Mouse (Mus musculus): Measurements from ENCODE around the gene Unc13b. TPM values are rescaled to one million over a fixed set of nuclear protein-coding genes. Genes with fewer than 3 reads are reported as not detected.

Unc13b gene
- total RNA-seq, 2 experiments from 2014 or later, result 39.9 to 42.1 TPM

GRCm38 (mm10) chr4:43038567-43039495 is 19.9 kb upstream of the Unc13b start:
- DNase-seq, result peak; percentile 61

DNA sequence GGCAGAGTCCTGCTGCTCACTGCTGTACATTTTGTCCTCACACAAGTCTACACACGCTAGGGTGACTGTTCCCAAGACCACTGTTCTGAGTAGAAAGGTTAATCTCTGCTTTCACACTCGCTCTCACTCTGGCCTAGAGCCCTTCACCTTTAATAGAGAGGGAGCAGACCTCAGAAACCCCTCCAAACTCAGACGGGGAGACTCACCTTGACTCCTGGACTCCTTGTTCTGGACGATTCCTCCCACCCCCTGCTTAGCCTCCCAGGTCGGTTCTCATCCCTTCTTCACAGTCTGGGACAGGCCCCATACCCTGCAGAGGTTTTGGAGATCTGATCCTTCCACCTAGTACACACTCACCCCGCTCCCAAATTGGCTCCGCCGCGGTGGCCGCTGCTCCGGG is 19.1 kb upstream of the Unc13b start:
- DNase-seq, result no peak

- peak; percentile 97 for DNase-seq
Measured at GRCm38 (mm10) chr4:43040114-43040572, 18.6 kb upstream of the Unc13b start.

DNA sequence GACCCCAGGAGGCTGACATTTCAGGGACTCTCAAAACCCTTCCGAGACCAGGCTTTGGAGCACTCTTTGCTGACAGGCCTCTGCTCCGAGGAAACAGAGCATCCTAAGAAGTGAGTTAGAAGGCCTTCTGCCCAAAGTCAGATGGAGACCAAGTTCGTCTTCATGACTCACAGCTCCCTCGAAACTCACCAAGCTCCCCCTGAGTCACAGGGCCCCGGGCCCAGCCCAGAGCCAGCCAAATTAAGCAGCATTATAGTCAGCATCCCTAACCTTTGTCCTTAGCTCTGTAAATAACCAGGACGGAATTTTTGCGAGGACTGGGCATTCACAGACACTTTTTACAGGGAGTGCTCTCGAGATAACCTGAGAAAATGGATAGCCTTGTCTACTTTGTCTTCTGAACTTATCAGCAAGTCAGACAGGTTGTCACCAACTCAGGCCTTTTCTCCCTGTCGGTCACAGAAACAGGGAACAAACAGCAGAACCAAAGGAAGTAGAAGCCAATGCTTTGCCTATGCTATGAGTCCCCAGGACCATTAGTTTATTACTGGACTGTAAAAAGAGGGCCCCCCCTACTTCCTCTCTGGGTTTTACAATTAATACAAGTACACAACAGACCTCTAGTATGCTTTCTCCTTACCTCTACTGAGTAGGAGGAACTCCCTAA is 17.7 kb upstream of the Unc13b start:
- no peak for DNase-seq

DNA sequence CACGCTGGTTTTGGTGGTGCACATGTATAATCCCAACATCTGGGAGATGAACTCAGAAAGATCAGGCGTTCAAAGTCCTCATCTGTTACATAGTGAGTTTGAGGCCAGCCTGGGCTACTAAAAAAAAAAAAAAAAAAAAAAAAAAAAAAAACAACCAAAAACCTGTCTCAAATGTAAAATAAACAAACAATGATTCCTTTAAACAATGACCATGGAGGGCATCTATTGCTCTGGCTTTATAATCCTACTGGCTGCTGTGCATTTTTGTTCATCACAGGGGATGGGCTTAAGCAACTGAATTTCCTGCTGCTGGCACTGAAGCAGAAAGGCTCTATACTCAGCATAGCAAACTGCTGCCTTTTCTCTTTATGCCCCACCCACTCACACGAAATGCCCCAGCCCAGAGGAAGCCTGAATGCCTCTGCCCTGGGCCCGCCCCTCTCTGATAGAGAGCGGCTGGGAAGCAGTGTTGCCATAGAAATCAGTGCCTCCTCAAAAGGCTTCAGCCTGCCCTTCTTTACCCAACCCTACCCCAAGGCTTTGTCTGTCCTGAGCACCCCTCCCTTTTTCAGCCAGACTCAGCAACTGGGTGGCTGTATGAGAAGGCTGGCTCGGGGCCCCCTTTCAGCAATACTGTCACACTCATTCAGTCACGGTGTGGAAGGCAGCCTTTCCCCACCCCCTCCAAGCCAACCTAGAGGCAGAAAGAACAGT is 15.0 kb upstream of the Unc13b start:
- peak; percentile 69 for DNase-seq

- no peak for DNase-seq
Measured at GRCm38 (mm10) chr4:43044673-43045072, 14.1 kb upstream of the Unc13b start.

DNA sequence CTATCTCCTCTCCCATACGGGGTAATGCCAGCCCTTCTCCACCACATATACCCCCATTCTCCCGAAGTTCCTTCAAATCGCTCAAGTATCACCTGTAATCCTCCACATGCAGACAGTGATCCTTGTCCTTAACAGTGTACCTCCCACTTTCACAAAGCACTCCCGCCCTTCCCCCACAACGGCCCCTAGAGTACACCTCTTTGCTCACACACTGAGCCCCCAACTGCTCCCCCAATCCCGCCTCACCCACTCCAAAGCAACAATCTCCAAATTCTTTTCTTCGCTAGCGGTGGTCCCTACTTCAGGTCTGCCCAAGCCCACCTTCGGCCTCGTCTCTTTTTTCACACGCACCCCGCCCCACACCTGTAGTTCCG is 13.5 kb upstream of the Unc13b start:
- peak; percentile 39 for DNase-seq

GRCm38 (mm10) chr4:43045659-43046302 is 13.0 kb upstream of the Unc13b start, which contains the start of gene Fam214b:
Gene Fam214b, minus strand, starts transcription at chr4:43046220.
- DNase-seq, result peak; percentile 99

DNA sequence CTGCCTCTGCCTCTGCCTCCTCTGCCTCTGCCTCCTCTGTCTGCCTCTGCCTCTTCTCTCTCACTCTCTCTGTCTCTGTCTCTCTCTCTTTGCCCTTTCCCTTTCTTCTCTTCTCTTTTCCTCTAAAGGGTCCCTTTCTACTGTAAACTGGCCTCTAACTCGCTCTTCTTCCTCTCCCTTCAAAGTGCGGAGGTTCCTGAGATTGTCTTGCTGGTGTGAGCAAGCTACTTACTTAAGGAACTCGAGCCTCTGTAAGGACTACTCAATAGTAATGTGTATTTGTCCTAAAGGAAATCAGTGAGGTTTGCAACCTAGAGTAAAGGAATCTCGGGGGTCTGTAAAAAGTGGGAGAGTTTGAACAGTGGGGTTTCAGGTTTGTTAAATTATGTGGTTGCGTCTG is 12.1 kb upstream of the Unc13b start:
- DNase-seq, result no peak

GRCm38 (mm10) chr4:43047231-43047630 is 11.5 kb upstream of the Unc13b start:
- peak; percentile 81 for DNase-seq

DNA sequence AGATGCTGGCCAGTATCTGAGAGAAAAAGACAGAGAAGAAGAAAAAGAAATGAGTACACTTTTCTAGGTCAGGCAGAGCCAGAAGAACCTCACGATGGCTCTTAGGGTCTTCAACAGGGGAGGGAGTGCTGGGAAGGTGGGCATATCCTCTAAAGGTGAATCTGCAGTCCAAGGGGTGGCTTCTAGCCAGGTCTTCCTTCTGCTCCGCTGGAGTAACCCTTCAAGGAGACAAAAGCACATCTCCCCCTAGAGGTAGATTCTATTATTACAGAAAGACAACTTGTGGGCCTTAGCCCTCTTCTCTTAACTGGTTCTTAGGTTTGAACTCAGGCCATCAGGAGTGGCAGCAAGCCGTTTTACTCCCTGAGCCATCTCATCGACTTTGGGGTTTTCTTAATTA is 6.1 kb upstream of the Unc13b start:
- DNase-seq, result peak; percentile 45

GRCm38 (mm10) chr4:43057654-43058053 is 1.1 kb upstream of the Unc13b start:
- no peak for DNase-seq

- DNase-seq, result no peak
Measured at GRCm38 (mm10) chr4:43058392-43058752, 381 bp upstream of the Unc13b start.

- DNase-seq, result no peak
Measured at GRCm38 (mm10) chr4:43059697-43060096, 944 bp downstream of the Unc13b start.

DNA sequence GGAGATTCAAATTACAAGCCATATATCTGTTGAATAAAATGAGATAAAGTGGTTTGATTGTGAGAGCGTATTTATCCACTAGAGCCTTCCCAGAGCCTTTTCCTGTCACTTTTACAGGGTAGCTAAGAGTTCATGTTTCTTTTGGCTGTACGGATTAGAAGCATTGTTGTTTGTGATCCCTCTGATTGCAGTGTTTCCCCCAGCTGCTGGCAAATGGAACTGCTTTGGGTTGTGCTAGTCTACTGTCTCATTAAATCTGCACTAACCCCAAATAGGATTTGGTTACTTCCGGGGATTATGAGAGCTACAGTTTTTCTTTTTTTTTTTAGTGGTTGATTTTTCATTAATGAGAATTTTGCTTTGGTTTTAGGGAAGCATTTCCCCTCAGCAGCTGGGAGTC is 1.5 kb downstream of the Unc13b start:
- DNase-seq, result no peak

DNA sequence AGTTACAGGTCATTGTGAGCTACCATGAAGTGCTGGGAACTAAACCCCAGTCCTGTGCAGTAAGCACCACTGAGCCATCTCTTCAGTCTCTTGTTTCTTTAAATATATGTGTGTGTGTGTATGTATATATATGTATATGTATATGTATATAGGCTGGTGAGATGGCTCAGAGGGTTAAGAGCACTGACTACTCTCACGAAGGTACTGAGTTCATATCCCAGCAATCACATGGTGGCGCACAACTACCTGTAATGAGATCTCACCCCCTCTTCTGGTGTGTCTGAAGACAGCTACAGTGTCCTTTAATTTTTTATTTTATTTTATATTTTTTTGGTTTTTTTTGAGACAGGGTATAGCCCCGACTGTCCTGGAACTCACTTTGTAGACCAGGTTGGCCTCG is 6.7 kb downstream of the Unc13b start:
- DNase-seq, result no peak

GRCm38 (mm10) chr4:43074923-43075322 is 16.2 kb downstream of the Unc13b start:
- DNase-seq, result no peak

- DNase-seq, result no peak
Measured at GRCm38 (mm10) chr4:43078071-43078718, 19.4 kb downstream of the Unc13b start.

DNA sequence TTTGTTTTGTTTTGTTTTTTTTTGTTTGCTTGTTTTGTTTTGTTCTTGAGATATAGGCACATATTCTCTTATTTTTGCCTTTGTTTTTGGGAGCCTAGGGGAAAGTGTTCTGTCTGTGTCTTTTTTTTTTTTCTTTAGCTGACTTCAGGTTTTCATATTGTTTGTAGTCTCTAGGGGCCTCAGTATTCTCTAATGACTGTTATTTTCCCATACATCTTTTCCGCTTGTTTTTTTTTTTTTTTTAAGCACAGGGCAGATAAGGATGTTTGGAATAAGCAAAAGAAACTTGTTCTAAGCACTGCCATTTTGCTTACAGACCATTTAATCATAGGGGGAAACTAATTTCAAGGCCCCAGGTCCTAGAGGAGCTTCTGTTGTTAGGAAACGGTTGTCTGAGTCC is 23.7 kb downstream of the Unc13b start:
- no peak for DNase-seq

DNA sequence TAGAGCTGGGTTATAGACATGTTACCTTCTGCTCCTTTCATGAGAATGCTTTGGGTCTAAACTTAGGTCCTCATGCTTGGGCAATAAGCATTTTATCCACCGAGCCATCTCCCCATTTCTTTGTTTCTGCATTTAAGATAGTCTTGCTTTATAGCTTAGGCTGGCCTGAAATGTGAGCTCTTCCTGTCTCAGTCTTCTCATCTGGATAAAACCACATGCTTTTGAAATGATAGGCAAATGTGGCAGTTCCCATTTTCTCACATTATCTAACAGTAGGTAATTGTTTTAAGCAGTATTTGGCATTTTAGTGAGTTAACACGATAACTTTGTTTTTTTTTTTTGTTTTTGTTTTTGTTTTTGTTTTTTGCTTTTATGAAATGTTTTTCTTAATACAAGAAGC is 31.2 kb downstream of the Unc13b start:
- no peak for DNase-seq

GRCm38 (mm10) chr4:43091183-43091582 is 32.4 kb downstream of the Unc13b start:
- DNase-seq, result no peak

DNA sequence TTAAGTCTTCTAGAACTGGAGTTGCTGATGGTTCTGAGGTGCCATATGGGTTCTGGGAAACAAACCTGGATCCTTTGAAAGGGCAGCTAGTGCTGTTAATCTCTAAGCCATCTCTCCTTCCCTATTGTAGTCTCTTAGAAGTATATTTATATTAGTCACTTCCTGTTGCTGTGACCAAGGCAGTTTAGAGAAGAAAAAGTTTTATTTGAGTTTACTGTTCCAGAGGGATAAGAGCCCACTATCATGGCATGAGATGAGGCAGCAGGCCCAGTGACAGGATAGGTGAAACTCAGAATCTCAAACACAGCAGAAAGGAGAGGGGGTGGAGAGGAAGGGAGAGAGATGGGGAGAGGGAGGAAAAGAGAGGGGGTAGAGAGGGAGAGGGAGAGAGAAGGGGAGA is 54.7 kb downstream of the Unc13b start:
- DNase-seq, result no peak
